In the genomic region with DNA sequence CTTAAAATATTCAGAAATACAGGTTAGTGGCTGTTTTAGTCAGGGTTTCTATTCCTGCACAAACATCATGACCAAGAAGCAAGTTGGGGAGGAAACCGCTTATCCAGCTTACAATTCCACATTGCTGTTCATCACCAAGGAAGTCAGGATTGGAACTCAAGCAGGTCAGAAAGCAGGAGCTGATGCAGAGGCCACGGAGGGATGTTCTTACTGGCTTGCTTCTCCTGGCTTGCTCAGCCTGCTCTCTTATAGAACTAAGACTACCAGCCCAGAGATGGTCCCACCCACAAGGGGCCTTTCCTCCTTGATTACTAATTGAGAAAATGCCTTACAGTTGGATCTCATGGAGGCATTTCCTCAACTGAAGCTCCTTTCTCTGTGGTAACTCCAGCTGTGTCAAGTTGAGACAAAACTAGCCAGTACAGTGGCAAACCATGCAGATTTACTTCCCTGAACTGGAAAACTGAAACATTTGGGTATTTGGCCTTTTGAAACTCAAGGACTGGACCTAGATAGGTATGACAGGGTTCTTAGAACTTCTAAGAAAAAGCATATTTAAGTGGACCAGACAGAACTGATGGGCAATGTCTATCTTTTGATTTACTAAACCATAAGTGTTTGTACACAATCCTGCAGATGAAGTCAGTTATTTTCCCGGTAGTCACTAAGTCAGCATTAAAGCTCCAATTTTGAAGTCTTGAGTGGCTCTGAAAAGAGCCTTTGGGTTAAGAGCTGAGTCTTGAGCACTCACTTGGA, we compare ENCODE assay signal across 8 mouse cellular contexts. TPM values are rescaled to one million over a fixed set of nuclear protein-coding genes. Genes with fewer than 3 reads are reported as not detected.
DNase-seq lines count a peak whose midpoint lies in the region; ATAC-seq and TF ChIP-seq lines count a peak whose summit lies in the region.
"Not testable (repeated sequence)": the region's sequence is repeated elsewhere in the genome, so short reads cannot be mapped to it uniquely, and the experiment has no call there.

No protein-coding gene starts in this region.

- TF ChIP-seq POLR2A in cortical plate, adult 2 months (IDR thresholded peaks at IDR 0.05; ENCODE audit: extremely low read depth, insufficient read depth, low read length) = not testable (repeated sequence)

- DNase-seq in A20 (ENCODE audit: low read depth, low spot score) = peak; percentile 63
- peak; percentile 39 for DNase-seq in hindbrain, embryonic 11.5 days (ENCODE audit: low spot score)

- peak overlapping the region; percentile 52 for H3K9ac ChIP-seq in forebrain, embryonic 15.5 days (replicated peaks)
- H3K9ac ChIP-seq in hindbrain, embryonic 11.5 days (ENCODE audit: low read depth, low read length) = peak overlapping the region; percentile 64
- H3K9ac ChIP-seq in kidney, embryonic 16.5 days (replicated peaks; ENCODE audit: low read length) = peak overlapping the region; percentile 74
- H3K9ac ChIP-seq in liver, embryonic 15.5 days = peak overlapping the region; percentile 75
- peak overlapping the region; percentile 41 for H3K9ac ChIP-seq in midbrain, embryonic 15.5 days
- H3K9ac ChIP-seq in stomach, embryonic 15.5 days = peak overlapping the region; percentile 41; the same call in 1 of the 2 replicates

- H3K27ac ChIP-seq in cortical plate, adult 2 months (ENCODE audit: insufficient read depth, low read length) = not testable (repeated sequence)
- peak overlapping the region; percentile 86 for H3K27ac ChIP-seq in forebrain, embryonic 15.5 days (replicated peaks)
- H3K27ac ChIP-seq in hindbrain, embryonic 11.5 days (ENCODE audit: low read depth, low read length) = peak overlapping the region; percentile 74
- peak overlapping the region; percentile 92 for H3K27ac ChIP-seq in kidney, embryonic 16.5 days (ENCODE audit: low read length)
- peak overlapping the region; percentile 97 for H3K27ac ChIP-seq in liver, embryonic 15.5 days (replicated peaks)
- peak overlapping the region; percentile 72; the same call in 1 of the 2 replicates for H3K27ac ChIP-seq in midbrain, embryonic 15.5 days
- peak overlapping the region; percentile 90 for H3K27ac ChIP-seq in stomach, embryonic 15.5 days

- H3K36me3 ChIP-seq in forebrain, embryonic 15.5 days; hindbrain, embryonic 11.5 days (ENCODE audit: control insufficient read depth, insufficient read depth, low read length); kidney, embryonic 16.5 days (ENCODE audit: insufficient read depth, low read length); liver, embryonic 15.5 days (replicated peaks); midbrain, embryonic 15.5 days (replicated peaks); stomach, embryonic 15.5 days: not testable (repeated sequence)

- not testable (repeated sequence) for H3K27me3 ChIP-seq in forebrain, embryonic 15.5 days; hindbrain, embryonic 11.5 days (ENCODE audit: control insufficient read depth, insufficient read depth, low read length); kidney, embryonic 16.5 days (ENCODE audit: insufficient read depth, low read length); liver, embryonic 15.5 days; midbrain, embryonic 15.5 days (replicated peaks); stomach, embryonic 15.5 days (replicated peaks)

- peak overlapping the region; percentile 23; the same call in 1 of the 2 replicates for H3K4me3 ChIP-seq in cortical plate, adult 2 months (ENCODE audit: insufficient read depth, low read length)
- peak overlapping the region; percentile 50 for H3K4me3 ChIP-seq in forebrain, embryonic 15.5 days
- peak overlapping the region; percentile 40 for H3K4me3 ChIP-seq in hindbrain, embryonic 11.5 days (ENCODE audit: low read depth, low read length)
- H3K4me3 ChIP-seq in kidney, embryonic 16.5 days (ENCODE audit: low read length) = peak overlapping the region; percentile 54
- H3K4me3 ChIP-seq in liver, embryonic 15.5 days (replicated peaks) = peak overlapping the region; percentile 63
- H3K4me3 ChIP-seq in midbrain, embryonic 15.5 days = peak overlapping the region; percentile 45
- H3K4me3 ChIP-seq in stomach, embryonic 15.5 days (replicated peaks) = peak overlapping the region; percentile 50

- not testable (repeated sequence) for H3K4me1 ChIP-seq in cortical plate, adult 2 months (ENCODE audit: control insufficient read depth, insufficient read depth, low read length); hindbrain, embryonic 11.5 days (replicated peaks; ENCODE audit: control insufficient read depth, insufficient read depth, low read length); kidney, embryonic 16.5 days (ENCODE audit: insufficient read depth, low read length); midbrain, embryonic 15.5 days; stomach, embryonic 15.5 days
- peaks cover 11% of the 10 kb centered on the region; the same call in 1 of the 2 replicates for H3K4me1 ChIP-seq in forebrain, embryonic 15.5 days
- H3K4me1 ChIP-seq in liver, embryonic 15.5 days (replicated peaks) = peaks cover 42% of the 10 kb centered on the region

- peak overlapping the region; percentile 83 for H3K4me2 ChIP-seq in forebrain, embryonic 15.5 days (replicated peaks)
- peak overlapping the region; percentile 57 for H3K4me2 ChIP-seq in hindbrain, embryonic 11.5 days (replicated peaks; ENCODE audit: low read depth, low read length)
- peak overlapping the region; percentile 56 for H3K4me2 ChIP-seq in kidney, embryonic 16.5 days (replicated peaks; ENCODE audit: low read depth, low read length)
- H3K4me2 ChIP-seq in liver, embryonic 15.5 days = peak overlapping the region; percentile 66
- peak overlapping the region; percentile 86 for H3K4me2 ChIP-seq in midbrain, embryonic 15.5 days
- H3K4me2 ChIP-seq in stomach, embryonic 15.5 days = peak overlapping the region; percentile 65

- H3K9me3 ChIP-seq in forebrain, embryonic 15.5 days; hindbrain, embryonic 11.5 days (ENCODE audit: control insufficient read depth, low read length); kidney, embryonic 16.5 days (ENCODE audit: low read length); liver, embryonic 15.5 days (replicated peaks); midbrain, embryonic 15.5 days; stomach, embryonic 15.5 days: not testable (repeated sequence)

- 8% methylated on average over 3 of the region's 3 CpGs for WGBS in forebrain, embryonic 15.5 days
- 9% methylated on average over 3 of the region's 3 CpGs for WGBS in hindbrain, embryonic 11.5 days
- 4% methylated on average over 3 of the region's 3 CpGs for WGBS in kidney, embryonic 16.5 days
- 9% methylated on average over 3 of the region's 3 CpGs for WGBS in liver, embryonic 15.5 days (ENCODE audit: insufficient replicate concordance)
- 5% methylated on average over 3 of the region's 3 CpGs for WGBS in midbrain, embryonic 15.5 days
- WGBS in stomach, embryonic 15.5 days = 12% methylated on average over 3 of the region's 3 CpGs

- not testable (repeated sequence) for TF ChIP-seq CTCF in cortical plate, adult 2 months (IDR thresholded peaks at IDR 0.05; ENCODE audit: extremely low read depth, insufficient read depth, low read length)

- ATAC-seq in forebrain, embryonic 15.5 days (replicated peaks); hindbrain, embryonic 11.5 days (ENCODE audit: low FRiP score); kidney, embryonic 16.5 days (ENCODE audit: low FRiP score, low TSS enrichment); liver, embryonic 15.5 days (ENCODE audit: insufficient read depth); midbrain, embryonic 15.5 days (replicated peaks); stomach, embryonic 15.5 days (ENCODE audit: insufficient read depth, low FRiP score, low read depth): not testable (repeated sequence)

RNA-seq across cellular contexts. Expression of a gene that starts 0.8 kb away (rescaled TPM):
- 0.29 and 0.38 TPM in 2 replicates for polyA plus RNA-seq in cortical plate, adult 2 months (2012; rRNA removed)
- polyA plus RNA-seq in forebrain, embryonic 15.5 days (2015; fragmentation: Nextera tagmentation; extraction: Ambion mirVana) = 0.37 and 0.59 TPM in 2 replicates
- 0.60 and 0.89 TPM in 2 replicates for polyA plus RNA-seq in hindbrain, embryonic 11.5 days (2014; fragmentation: Nextera tagmentation; extraction: Ambion mirVana)
- polyA plus RNA-seq in kidney, embryonic 16.5 days (2015; fragmentation: Nextera tagmentation; extraction: Ambion mirVana) = 0.64 and 0.92 TPM in 2 replicates
- 1.5 and 1.6 TPM in 2 replicates for polyA plus RNA-seq in liver, embryonic 15.5 days (2015; fragmentation: Nextera tagmentation; extraction: Ambion mirVana)
- 0.15 and 0.44 TPM in 2 replicates for polyA plus RNA-seq in midbrain, embryonic 15.5 days (2015; fragmentation: Nextera tagmentation; extraction: Ambion mirVana)
- 1.0 and 1.5 TPM in 2 replicates for polyA plus RNA-seq in stomach, embryonic 15.5 days (2015; fragmentation: Nextera tagmentation; extraction: Ambion mirVana)

RNA-seq across cellular contexts. Expression of a gene that starts 1.4 kb away (rescaled TPM):
- 0.73 TPM in 1 of 2 replicates, not detected in the other for polyA plus RNA-seq in cortical plate, adult 2 months (2012; rRNA removed)
- 0.46 and 0.94 TPM in 2 replicates for polyA plus RNA-seq in forebrain, embryonic 15.5 days (2015; fragmentation: Nextera tagmentation; extraction: Ambion mirVana)
- 1.0 and 1.1 TPM in 2 replicates for polyA plus RNA-seq in hindbrain, embryonic 11.5 days (2014; fragmentation: Nextera tagmentation; extraction: Ambion mirVana)
- polyA plus RNA-seq in kidney, embryonic 16.5 days (2015; fragmentation: Nextera tagmentation; extraction: Ambion mirVana) = 0.54 and 0.82 TPM in 2 replicates
- 0.99 and 1.4 TPM in 2 replicates for polyA plus RNA-seq in liver, embryonic 15.5 days (2015; fragmentation: Nextera tagmentation; extraction: Ambion mirVana)
- polyA plus RNA-seq in midbrain, embryonic 15.5 days (2015; fragmentation: Nextera tagmentation; extraction: Ambion mirVana) = 0.27 and 0.32 TPM in 2 replicates
- 0.83 and 0.94 TPM in 2 replicates for polyA plus RNA-seq in stomach, embryonic 15.5 days (2015; fragmentation: Nextera tagmentation; extraction: Ambion mirVana)

RNA-seq across cellular contexts. Expression of a gene that starts 7.2 kb away (rescaled TPM):
- polyA plus RNA-seq in cortical plate, adult 2 months (2012; rRNA removed) = 0.74 and 0.92 TPM in 2 replicates
- polyA plus RNA-seq in forebrain, embryonic 15.5 days (2015; fragmentation: Nextera tagmentation; extraction: Ambion mirVana) = 2.7 and 3.4 TPM in 2 replicates
- 3.7 and 4.8 TPM in 2 replicates for polyA plus RNA-seq in hindbrain, embryonic 11.5 days (2014; fragmentation: Nextera tagmentation; extraction: Ambion mirVana)
- 4.6 and 6.0 TPM in 2 replicates for polyA plus RNA-seq in kidney, embryonic 16.5 days (2015; fragmentation: Nextera tagmentation; extraction: Ambion mirVana)
- 9.4 and 11.7 TPM in 2 replicates for polyA plus RNA-seq in liver, embryonic 15.5 days (2015; fragmentation: Nextera tagmentation; extraction: Ambion mirVana)
- polyA plus RNA-seq in midbrain, embryonic 15.5 days (2015; fragmentation: Nextera tagmentation; extraction: Ambion mirVana) = 2.2 TPM in 1 of 2 replicates, not detected in the other
- polyA plus RNA-seq in stomach, embryonic 15.5 days (2015; fragmentation: Nextera tagmentation; extraction: Ambion mirVana) = 6.5 and 7.3 TPM in 2 replicates

RNA-seq across cellular contexts. Expression of a gene that starts 8.7 kb away (rescaled TPM):
- polyA plus RNA-seq in cortical plate, adult 2 months (2012; rRNA removed) = 6.4 and 14.2 TPM in 2 replicates
- polyA plus RNA-seq in forebrain, embryonic 15.5 days (2015; fragmentation: Nextera tagmentation; extraction: Ambion mirVana) = 2.8 and 6.7 TPM in 2 replicates
- 3.6 and 8.4 TPM in 2 replicates for polyA plus RNA-seq in hindbrain, embryonic 11.5 days (2014; fragmentation: Nextera tagmentation; extraction: Ambion mirVana)
- polyA plus RNA-seq in kidney, embryonic 16.5 days (2015; fragmentation: Nextera tagmentation; extraction: Ambion mirVana) = 4.3 TPM in 2 replicates
- 8.3 and 9.7 TPM in 2 replicates for polyA plus RNA-seq in liver, embryonic 15.5 days (2015; fragmentation: Nextera tagmentation; extraction: Ambion mirVana)
- polyA plus RNA-seq in midbrain, embryonic 15.5 days (2015; fragmentation: Nextera tagmentation; extraction: Ambion mirVana) = 0.69 TPM in 1 of 2 replicates, not detected in the other
- polyA plus RNA-seq in stomach, embryonic 15.5 days (2015; fragmentation: Nextera tagmentation; extraction: Ambion mirVana) = 4.1 and 13.0 TPM in 2 replicates

RNA-seq across cellular contexts. Expression of a gene that starts 9.0 kb away (rescaled TPM):
- polyA plus RNA-seq in cortical plate, adult 2 months (2012; rRNA removed) = 4.5 and 13.1 TPM in 2 replicates
- 0.70 and 0.73 TPM in 2 replicates for polyA plus RNA-seq in forebrain, embryonic 15.5 days (2015; fragmentation: Nextera tagmentation; extraction: Ambion mirVana)
- polyA plus RNA-seq in hindbrain, embryonic 11.5 days (2014; fragmentation: Nextera tagmentation; extraction: Ambion mirVana) = 0.56 and 0.80 TPM in 2 replicates
- 1.5 and 2.0 TPM in 2 replicates for polyA plus RNA-seq in kidney, embryonic 16.5 days (2015; fragmentation: Nextera tagmentation; extraction: Ambion mirVana)
- 1.4 and 2.5 TPM in 2 replicates for polyA plus RNA-seq in liver, embryonic 15.5 days (2015; fragmentation: Nextera tagmentation; extraction: Ambion mirVana)
- polyA plus RNA-seq in midbrain, embryonic 15.5 days (2015; fragmentation: Nextera tagmentation; extraction: Ambion mirVana) = not detected in 2 replicates
- 1.7 and 2.0 TPM in 2 replicates for polyA plus RNA-seq in stomach, embryonic 15.5 days (2015; fragmentation: Nextera tagmentation; extraction: Ambion mirVana)
